Mouse (Mus musculus) neural tube, embryonic 15.5 days (tissue): ENCODE measurements around the gene Phf2. TPM values are rescaled to one million over a fixed set of nuclear protein-coding genes. Genes with fewer than 3 reads are reported as not detected.

Experiments
- ATAC-seq: fragments of 200-750 bp; cut with Nextera tagmentation; 2 replicates; pipeline ENCODE4 v1.8.0; 2017; ENCODE audit warnings: mild to moderate bottlenecking, moderate TSS enrichment, moderate library complexity; ENCODE audit not compliant: low FRiP score
- H3K27ac ChIP-seq: fragments of 300-500 bp; sonication (generic); replicated peaks from 2 replicates; pipeline ENCODE4 v1.5.1; 2015; ENCODE audit warnings: mild to moderate bottlenecking, inconsistent platforms
- H3K27me3 ChIP-seq: fragments of 300-500 bp; sonication (generic); replicated peaks from 2 replicates; pipeline ENCODE4 v1.6.1; 2015; ENCODE audit warnings: inconsistent platforms
- H3K36me3 ChIP-seq: fragments of 300-500 bp; sonication (generic); 2 replicates; pipeline ENCODE4 v1.6.1; 2015; ENCODE audit warnings: inconsistent platforms
- H3K4me1 ChIP-seq: fragments of 300-500 bp; sonication (generic); 2 replicates; pipeline ENCODE4 v1.6.1; 2015; ENCODE audit warnings: inconsistent platforms
- H3K4me2 ChIP-seq: fragments of 300-500 bp; sonication (generic); 2 replicates; pipeline ENCODE4 v1.6.1; 2015; ENCODE audit warnings: inconsistent platforms, mild to moderate bottlenecking, moderate library complexity
- H3K4me3 ChIP-seq: fragments of 300-500 bp; sonication (generic); replicated peaks from 2 replicates; pipeline ENCODE4 v1.5.1; 2015; ENCODE audit warnings: mild to moderate bottlenecking, inconsistent platforms
- H3K9ac ChIP-seq: fragments of 300-500 bp; sonication (generic); replicated peaks from 2 replicates; pipeline ENCODE4 v1.6.1; 2015; ENCODE audit warnings: mild to moderate bottlenecking, inconsistent platforms
- H3K9me3 ChIP-seq: fragments of 300-500 bp; sonication (generic); replicated peaks from 2 replicates; pipeline ENCODE4 v1.6.1; 2016; ENCODE audit warnings: inconsistent platforms
- WGBS: fragments of 180-500 bp; shearing (Covaris S2); methylation state at CpG from one replicate; pipeline ENCODE4 v1.1.7; 2015; ENCODE audit warnings: mixed read lengths; 5-methylcytosine and 5-hydroxymethylcytosine counted together
- polyA plus RNA-seq: library from polyadenylated mRNA; unstranded; fragments of >200 nt; fragmentation: Nextera tagmentation; extraction: Ambion mirVana; gene quantifications from 2 replicates; pipeline ENCODE4 v1.2.1, GENCODE M21; 2015

Phf2 gene
- polyA plus RNA-seq, 1 experiment from 2014 or later: 6.6 TPM

DNA sequence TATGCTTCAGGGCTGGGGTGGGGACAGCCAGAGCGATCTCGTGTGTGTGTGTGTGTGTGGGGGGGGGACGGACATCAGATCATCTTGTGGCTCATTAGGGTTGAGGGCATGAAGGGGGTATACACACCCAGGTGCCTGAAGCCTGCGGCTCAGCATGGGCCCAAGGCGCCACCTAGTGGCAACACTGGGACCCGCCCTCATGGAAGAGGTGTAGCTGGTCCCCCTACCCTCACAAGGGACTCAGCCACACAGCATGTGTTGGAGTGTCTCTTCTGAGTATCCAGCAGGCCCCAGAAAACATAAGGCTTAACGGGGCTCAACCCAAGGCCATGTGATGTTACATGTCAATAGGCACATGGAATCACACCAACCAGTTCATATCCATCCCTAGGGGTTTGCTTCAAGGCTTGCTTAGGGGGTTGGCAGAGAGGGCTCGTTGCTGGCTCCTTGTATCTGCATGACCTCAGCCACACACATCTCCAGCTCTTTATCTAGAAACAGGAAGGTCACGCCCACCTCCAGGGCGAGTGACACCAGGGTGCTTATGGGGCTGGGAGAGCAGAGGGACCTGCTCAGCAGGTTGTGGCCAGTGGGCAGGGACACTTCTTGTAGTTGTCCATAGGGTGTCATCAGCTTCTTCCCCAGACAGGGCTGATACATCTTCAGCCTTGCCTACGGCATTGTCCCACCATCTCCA lies 69.9 kb downstream of the Phf2 start:
- no peak overlapping the region for H3K4me2 ChIP-seq
- peak; percentile 75 for ATAC-seq
- 0 out of 2 replicates have a peak, but pooled peaks cover 2% of the 10 kb centered on the region for H3K4me1 ChIP-seq
- H3K27ac ChIP-seq: no peak overlapping the region
- no peak overlapping the region for H3K9ac ChIP-seq
- no peaks in the 10 kb centered on the region for H3K9me3 ChIP-seq
- WGBS: 27% methylated on average over 11 of the region's 11 CpGs
- no peak overlapping the region for H3K4me3 ChIP-seq
- peaks cover 36% of the 10 kb centered on the region for H3K36me3 ChIP-seq
- no peaks in the 10 kb centered on the region for H3K27me3 ChIP-seq

DNA sequence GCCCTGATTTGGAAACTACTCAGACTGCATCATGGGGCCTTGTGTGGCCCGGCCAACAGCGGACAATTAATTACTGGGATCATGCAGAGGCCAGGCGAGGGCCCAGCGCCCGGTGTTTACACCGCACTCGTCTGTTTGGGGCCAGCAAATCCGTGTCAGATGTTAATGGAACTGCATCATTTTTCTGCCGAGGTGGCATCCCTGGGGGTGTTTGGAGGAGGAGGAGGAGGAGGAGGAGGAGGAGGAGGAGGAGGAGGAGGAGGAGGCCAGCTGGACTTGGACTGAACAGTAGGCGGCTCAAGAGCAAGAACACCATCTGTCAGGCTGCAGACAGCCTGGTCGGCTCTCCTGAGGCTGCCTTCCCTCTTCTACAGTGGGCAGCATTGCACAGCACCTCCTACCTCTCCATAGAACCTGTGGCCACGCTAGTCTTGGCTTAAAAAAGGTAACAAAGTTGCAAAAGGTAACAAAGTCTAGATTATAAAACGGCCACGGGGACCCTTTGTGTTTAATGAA lies 72.6 kb downstream of the Phf2 start:
- no peak overlapping the region for H3K27ac ChIP-seq
- ATAC-seq: no peak

DNA sequence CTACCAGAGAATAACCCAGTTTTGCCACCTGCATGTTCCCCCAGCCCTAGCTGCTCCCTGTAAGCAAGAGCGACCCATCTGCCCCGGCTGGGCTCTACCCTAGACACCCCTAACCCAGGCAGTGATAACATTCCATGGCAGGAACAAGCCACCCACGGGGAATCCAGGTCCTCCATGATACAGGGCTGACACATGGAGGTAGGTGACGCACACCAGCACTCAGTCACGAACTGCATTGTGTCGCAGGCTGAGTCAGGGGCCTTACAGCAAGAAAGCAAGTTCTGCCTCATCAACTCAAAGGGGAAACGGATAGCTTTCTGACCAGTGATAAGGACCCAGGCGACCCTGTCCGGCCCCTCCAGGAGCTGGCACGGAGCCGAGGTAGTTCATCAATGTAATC lies 74.0 kb downstream of the Phf2 start:
- no peaks in the 10 kb centered on the region for H3K9me3 ChIP-seq
- 86% methylated on average over 11 of the region's 11 CpGs for WGBS
- H3K36me3 ChIP-seq: 0 out of 2 replicates have a peak, but pooled peaks cover 1% of the 10 kb centered on the region
- no peak overlapping the region for H3K9ac ChIP-seq
- H3K4me2 ChIP-seq: no peak overlapping the region
- no peak overlapping the region for H3K27ac ChIP-seq
- 0 out of 2 replicates have a peak, but pooled peaks cover 2% of the 10 kb centered on the region for H3K4me1 ChIP-seq
- no peak overlapping the region for H3K4me3 ChIP-seq
- no peak for ATAC-seq
- H3K27me3 ChIP-seq: no peaks in the 10 kb centered on the region; the same call in 1 of the 2 replicates

More for the DNA sequence above, 72.6 kb downstream of the Phf2 start:
- H3K4me1 ChIP-seq: 0 out of 2 replicates have a peak, but pooled peaks cover 2% of the 10 kb centered on the region
- no peak overlapping the region for H3K4me3 ChIP-seq
- peaks cover 14% of the 10 kb centered on the region for H3K36me3 ChIP-seq
- H3K9me3 ChIP-seq: no peaks in the 10 kb centered on the region
- WGBS: 26% methylated on average over 14 of the region's 14 CpGs
- H3K27me3 ChIP-seq: no peaks in the 10 kb centered on the region; the same call in 1 of the 2 replicates
- H3K4me2 ChIP-seq: no peak overlapping the region
- H3K9ac ChIP-seq: no peak overlapping the region

DNA sequence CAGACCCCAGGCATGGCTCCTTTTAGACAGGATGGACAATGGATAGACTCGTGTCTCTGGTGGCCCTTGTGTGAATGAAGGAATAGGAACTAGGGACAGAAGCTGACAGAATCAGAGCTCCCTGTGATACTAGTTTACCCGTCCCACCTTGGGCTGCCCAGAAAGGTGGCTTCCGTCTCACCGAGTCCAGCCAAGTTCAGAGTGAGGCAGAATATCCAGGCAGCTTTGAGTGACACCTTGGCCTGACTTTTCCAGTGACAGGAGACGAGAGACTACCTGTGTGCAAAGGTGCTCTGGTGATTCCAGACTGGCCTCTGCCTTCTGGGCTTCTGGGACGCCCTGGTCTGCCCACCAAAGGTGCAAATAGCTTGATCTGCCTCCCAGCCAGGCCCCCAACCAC lies 75.2 kb downstream of the Phf2 start:
- WGBS: 83% methylated on average over 6 of the region's 6 CpGs
- Histone ChIP-seq H3K27me3 (no peaks in the 10 kb centered on the region; the same call in 1 of the 2 replicates), H3K4me3 (no peak overlapping the region), H3K4me2 (no peak overlapping the region), H3K4me1 (0 out of 2 replicates have a peak, but pooled peaks cover 2% of the 10 kb centered on the region), H3K27ac (no peak overlapping the region), H3K9me3 (no peaks in the 10 kb centered on the region), H3K9ac (no peak overlapping the region), H3K36me3 (no peaks in the 10 kb centered on the region)
- no peak for ATAC-seq

DNA sequence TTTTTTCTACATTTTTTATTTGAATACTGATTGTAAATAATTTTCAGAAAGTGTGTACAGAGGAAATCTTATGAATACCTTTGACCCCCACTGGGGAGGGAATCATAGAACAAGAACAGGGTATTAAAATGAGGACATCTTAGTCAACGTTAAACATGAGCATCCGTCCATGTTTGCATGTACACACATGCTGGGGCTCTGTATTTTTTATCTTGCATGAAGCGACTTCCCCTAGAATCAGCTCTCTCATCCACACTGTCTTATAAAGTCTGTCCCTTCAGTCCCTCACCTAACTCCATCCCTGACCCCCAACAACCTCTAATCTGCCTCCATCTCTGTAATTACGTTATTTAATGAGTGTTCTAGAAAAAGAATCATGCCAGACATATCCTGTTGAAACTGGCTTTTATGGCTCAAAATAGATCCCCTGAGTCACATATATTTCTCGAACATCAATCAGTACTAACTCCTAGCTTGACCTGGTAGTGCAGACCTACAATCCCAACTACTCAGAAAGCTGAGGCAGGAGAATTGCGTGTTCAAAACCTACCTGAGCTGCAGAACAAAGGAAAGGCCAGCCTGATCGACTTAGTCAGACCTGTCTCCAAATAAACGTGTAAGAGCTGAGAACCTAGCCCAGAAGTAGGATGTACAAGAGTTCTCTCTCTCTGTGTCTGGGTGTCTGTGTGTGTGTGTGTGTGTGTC lies 86.2 kb downstream of the Phf2 start:
- Histone ChIP-seq H3K4me3 (no peak overlapping the region), H3K4me2 (no peak overlapping the region), H3K4me1 (peaks cover 9% of the 10 kb centered on the region), H3K27ac (no peak overlapping the region), H3K27me3 (peaks cover 4% of the 10 kb centered on the region; the same call in 1 of the 2 replicates), H3K36me3 (no peaks in the 10 kb centered on the region), H3K9me3 (no peaks in the 10 kb centered on the region), H3K9ac (no peak overlapping the region)
- 62% methylated on average over 8 of the region's 8 CpGs for WGBS
- ATAC-seq: no peak

DNA sequence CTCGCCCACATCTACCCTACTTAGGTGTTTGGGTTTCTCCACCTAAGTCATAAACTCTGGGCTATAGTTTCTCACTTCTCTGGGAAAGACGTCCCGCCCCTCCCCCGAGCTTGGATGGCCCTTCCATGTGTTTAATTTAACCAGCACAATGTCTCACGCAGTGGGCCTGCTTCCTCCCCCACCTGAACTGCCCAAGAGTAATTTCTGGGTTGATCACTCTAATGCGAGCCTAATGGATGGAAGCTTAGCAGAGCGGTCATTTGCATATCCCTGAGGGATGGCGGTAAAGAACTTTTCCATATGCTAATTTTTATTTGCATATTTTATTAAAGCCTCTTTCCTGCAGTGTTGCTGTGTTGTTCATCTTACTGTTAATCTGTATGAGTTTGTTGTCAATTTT lies 86.8 kb downstream of the Phf2 start:
- ATAC-seq: no peak; the same call in 1 of the 2 replicates
- WGBS: 28% methylated on average over 8 of the region's 8 CpGs

DNA sequence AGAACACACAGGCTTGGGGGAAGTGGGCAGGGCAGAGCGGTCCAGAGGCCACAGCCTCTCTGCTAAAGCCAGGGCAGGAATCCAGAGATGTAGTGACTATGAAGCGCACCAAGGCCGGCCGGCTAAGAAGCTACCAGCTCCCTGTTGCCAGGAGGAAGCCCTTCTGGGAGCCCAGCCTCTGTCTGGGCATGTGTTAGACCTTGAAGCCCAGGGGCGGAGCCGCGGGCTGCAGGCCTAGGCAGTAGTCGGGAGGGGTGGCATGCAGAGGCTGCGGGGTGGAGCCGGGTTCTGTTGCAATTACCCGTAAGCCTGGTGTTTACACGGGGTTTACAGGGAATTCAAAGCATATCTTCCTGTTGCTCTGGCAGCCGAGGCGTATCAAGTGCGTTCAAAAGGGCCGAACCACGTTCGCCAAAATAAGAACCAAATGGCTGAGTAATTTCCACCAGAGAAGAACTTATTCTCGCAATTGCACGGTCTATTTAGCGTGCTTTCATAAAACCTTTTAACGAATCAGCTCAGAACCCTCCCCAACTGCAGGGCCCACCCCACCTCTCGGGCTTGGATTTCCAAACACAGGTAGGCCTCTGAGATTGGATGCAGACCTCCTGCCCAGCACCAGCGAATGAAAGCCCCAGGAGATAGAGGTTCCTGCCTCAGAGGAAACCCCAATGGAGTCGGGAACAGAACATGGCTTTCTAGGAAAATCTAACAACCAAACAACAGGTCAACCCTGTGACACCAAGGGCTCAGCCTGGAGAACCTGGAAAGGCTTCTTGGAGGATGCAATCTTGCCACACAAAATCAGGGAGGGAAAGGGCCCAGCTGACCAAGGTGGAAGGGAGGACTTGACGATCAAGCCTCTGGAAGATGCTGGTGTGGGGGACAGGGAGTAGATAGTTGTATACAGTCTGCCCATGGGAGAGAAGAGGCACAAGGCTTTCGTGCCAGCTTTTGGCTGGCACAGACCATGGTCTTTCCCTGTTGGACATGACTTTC lies 87.9 kb downstream of the Phf2 start:
- H3K4me2 ChIP-seq: no peak overlapping the region
- no peak overlapping the region for H3K9ac ChIP-seq
- H3K36me3 ChIP-seq: no peaks in the 10 kb centered on the region
- peaks cover 9% of the 10 kb centered on the region for H3K4me1 ChIP-seq
- peaks cover 4% of the 10 kb centered on the region; the same call in 1 of the 2 replicates for H3K27me3 ChIP-seq
- no peak for ATAC-seq
- no peak overlapping the region for H3K4me3 ChIP-seq
- H3K27ac ChIP-seq: no peak overlapping the region
- H3K9me3 ChIP-seq: no peaks in the 10 kb centered on the region
- 38% methylated on average over 27 of the region's 27 CpGs for WGBS

More for the DNA sequence above, 86.8 kb downstream of the Phf2 start:
- H3K4me1 ChIP-seq: peaks cover 9% of the 10 kb centered on the region
- no peak overlapping the region for H3K4me2 ChIP-seq
- H3K9ac ChIP-seq: no peak overlapping the region
- H3K9me3 ChIP-seq: no peaks in the 10 kb centered on the region
- H3K27ac ChIP-seq: no peak overlapping the region
- H3K4me3 ChIP-seq: no peak overlapping the region
- H3K27me3 ChIP-seq: peaks cover 4% of the 10 kb centered on the region; the same call in 1 of the 2 replicates
- H3K36me3 ChIP-seq: no peaks in the 10 kb centered on the region

DNA sequence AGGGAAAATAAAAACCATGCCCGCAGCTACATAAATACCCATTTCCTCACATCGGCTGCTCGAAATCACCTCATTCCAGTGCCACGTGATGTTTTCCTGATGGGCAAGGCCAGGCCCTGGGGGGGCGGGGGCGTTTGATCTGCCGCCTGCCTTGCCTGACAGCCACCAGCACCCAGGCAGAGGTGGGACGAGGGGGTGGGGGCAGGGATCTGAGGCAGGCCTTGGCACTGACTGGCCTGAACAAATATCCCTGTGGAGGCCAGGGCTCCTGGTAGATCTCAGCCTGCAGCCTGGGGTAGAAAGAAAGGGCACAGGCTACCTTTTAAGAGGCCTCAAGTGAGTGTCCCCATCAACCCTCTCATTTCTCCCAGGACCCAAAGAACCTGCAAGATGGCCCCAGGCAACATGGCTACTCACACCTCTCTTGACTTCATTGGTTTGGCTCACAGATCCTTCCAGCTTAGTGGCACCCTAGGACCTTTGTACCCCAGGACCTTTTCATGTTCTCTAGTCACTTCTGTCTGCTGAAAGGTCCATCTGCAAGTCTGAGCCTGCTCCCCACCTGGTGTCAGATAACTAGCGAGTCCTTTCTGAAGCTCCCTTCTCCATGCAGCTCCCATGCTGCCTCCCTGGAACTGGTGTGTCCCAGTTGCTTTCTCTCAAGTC lies 90.4 kb downstream of the Phf2 start:
- Histone ChIP-seq H3K4me1 (peaks cover 9% of the 10 kb centered on the region), H3K27me3 (peaks cover 4% of the 10 kb centered on the region; the same call in 1 of the 2 replicates), H3K4me3 (no peak overlapping the region), H3K27ac (no peak overlapping the region), H3K9me3 (no peaks in the 10 kb centered on the region), H3K9ac (no peak overlapping the region), H3K4me2 (no peak overlapping the region), H3K36me3 (no peaks in the 10 kb centered on the region)
- ATAC-seq: no peak
- 52% methylated on average over 9 of the region's 9 CpGs for WGBS

DNA sequence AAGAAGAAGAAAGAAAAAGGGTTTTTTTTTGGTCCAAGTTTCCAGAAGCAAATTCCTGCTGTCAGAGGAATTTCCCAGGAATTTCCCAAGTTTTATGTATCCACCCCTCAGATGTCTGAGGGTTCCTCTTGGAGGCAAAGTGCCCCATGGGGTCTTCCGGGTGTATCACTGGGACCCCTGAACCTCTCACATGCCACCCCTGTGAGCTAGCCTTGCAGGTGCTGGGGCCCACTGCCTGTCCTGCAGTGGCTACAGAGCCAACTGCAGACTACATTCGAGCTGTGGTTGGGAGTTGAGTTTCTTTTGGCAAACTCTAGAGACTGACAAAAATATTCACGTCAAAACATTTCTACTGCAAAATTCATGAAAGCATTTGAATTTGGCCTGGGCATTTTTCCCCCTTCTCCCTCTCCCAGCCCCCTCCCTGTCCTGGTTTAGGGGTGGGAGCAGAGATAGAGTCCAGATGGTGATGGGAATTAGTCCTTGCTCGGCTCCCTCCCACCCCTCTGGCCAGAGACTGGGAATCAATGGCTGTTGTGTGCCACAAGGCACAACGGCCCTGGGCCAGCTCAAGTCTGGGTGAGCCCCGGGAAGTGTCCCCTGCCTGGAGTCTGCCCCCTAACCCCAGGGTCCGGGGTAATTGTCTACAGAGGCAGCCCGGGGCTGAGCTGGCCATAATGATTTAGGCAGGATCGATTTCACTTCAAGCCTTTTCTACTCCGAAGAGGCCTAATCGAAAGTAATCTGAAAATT lies 91.2 kb downstream of the Phf2 start:
- ATAC-seq: no peak

DNA sequence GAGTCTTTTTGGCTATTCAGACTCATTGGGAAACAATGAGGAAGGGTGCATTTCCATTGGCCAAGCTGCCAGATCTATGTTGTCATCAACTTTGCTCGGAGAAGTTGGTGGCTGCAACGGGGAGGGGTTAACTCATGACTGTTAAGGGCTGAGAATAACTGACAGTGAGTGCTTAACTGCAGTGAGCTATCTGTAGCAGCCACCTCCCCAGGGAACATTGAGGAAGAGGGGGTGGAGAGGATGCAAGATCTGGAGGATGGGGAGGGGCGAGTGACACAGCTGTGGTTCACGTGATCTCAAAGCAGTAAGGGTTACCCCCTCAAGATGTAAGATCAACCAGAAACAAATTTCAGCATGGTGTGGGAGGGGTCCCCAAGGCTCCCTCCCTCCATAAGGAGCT lies 92.8 kb downstream of the Phf2 start:
- Histone ChIP-seq H3K9me3 (no peaks in the 10 kb centered on the region), H3K4me1 (peaks cover 5% of the 10 kb centered on the region)
- WGBS: 80% methylated on average over 4 of the region's 4 CpGs

More for the DNA sequence above, 91.2 kb downstream of the Phf2 start:
- WGBS: 44% methylated on average over 11 of the region's 11 CpGs
- H3K4me2 ChIP-seq: no peak overlapping the region
- H3K4me3 ChIP-seq: no peak overlapping the region
- no peaks in the 10 kb centered on the region for H3K36me3 ChIP-seq
- no peak overlapping the region for H3K27ac ChIP-seq
- H3K4me1 ChIP-seq: peaks cover 9% of the 10 kb centered on the region
- H3K9ac ChIP-seq: no peak overlapping the region
- peaks cover 4% of the 10 kb centered on the region; the same call in 1 of the 2 replicates for H3K27me3 ChIP-seq
- no peaks in the 10 kb centered on the region for H3K9me3 ChIP-seq

More for the DNA sequence above, 92.8 kb downstream of the Phf2 start:
- Histone ChIP-seq H3K36me3 (no peaks in the 10 kb centered on the region), H3K27ac (no peak overlapping the region), H3K4me3 (no peak overlapping the region), H3K27me3 (peaks cover 4% of the 10 kb centered on the region; the same call in 1 of the 2 replicates), H3K9ac (no peak overlapping the region), H3K4me2 (no peak overlapping the region)
- no peak for ATAC-seq
